Comparison of ENCODE assay signal across 26 mouse cellular contexts in the genomic region with DNA sequence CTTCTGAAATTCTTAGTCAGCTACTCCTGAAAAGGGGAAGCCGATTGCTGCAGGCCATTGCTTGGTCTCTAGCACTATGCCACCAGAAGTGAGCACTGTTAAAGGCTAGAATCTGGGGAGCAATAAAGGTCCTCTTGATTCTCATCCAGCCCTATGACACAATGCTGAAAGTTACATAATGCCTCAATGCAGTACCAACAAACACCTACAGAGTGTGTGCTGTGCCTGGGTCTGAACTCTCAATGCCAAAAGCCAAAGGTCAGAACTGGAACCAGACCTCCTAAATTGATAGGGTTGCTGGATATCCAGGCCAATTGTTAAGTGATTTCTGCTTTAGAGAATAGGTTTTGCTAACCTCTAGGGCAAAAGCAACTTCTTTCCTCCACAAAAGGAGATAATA. TPM values are rescaled to one million over a fixed set of nuclear protein-coding genes. Genes with fewer than 3 reads are reported as not detected.
DNase-seq lines count a peak whose midpoint lies in the region; ATAC-seq and TF ChIP-seq lines count a peak whose summit lies in the region.
"Had no signal": no experiment of that assay in that cellular context is flagged by ENCODE, and none has a peak within 500 bp of the region (broad histone marks: within the 10 kb centered on the region; RNA-seq: fewer than 3 reads in every experiment).

No protein-coding gene starts in this region.

- 35% methylated on average over 1 of the region's 1 CpGs for WGBS in liver, postnatal 0 days (ENCODE audit: insufficient replicate concordance)
- 44% methylated on average over 1 of the region's 1 CpGs for WGBS in liver, embryonic 12.5 days (ENCODE audit: insufficient replicate concordance)

- H3K4me1 ChIP-seq in liver, postnatal 0 days (ENCODE audit: insufficient read depth), result no peaks in the 10 kb centered on the region
- H3K4me1 ChIP-seq in liver, embryonic 12.5 days, result no peaks in the 10 kb centered on the region
- H3K4me1 ChIP-seq: forebrain, embryonic 10.5 days; heart, embryonic 12.5 days; kidney, embryonic 15.5 days had no signal

- ATAC-seq in liver, postnatal 0 days, result peak; percentile 55
- ATAC-seq in liver, embryonic 12.5 days, result no peak
- ATAC-seq in granulocyte monocyte progenitor cell, adult 5-6 weeks (replicated peaks; ENCODE audit: poor library complexity, severe bottlenecking), result peak; percentile 70
- ATAC-seq: forebrain, embryonic 16.5 days; hindbrain, postnatal 0 days had no signal

- H3K27me3 ChIP-seq in liver, postnatal 0 days (ENCODE audit: insufficient read depth, low read length), result peaks cover 5% of the 10 kb centered on the region
- peaks cover 11% of the 10 kb centered on the region; the same call in 1 of the 2 replicates for H3K27me3 ChIP-seq in liver, embryonic 12.5 days (replicated peaks)

- H3K4me3 ChIP-seq in liver, postnatal 0 days (ENCODE audit: low read depth, low read length), result no peak overlapping the region
- no peak overlapping the region for H3K4me3 ChIP-seq in liver, embryonic 12.5 days
- H3K4me3 ChIP-seq: forebrain, embryonic 10.5 days; heart, embryonic 12.5 days; kidney, embryonic 15.5 days had no signal

- no peaks in the 10 kb centered on the region for H3K36me3 ChIP-seq in liver, postnatal 0 days (replicated peaks; ENCODE audit: insufficient read depth, low read length)
- no peaks in the 10 kb centered on the region for H3K36me3 ChIP-seq in liver, embryonic 12.5 days
- H3K36me3 ChIP-seq: forebrain, embryonic 10.5 days; heart, embryonic 12.5 days; kidney, embryonic 15.5 days had no signal

- TF ChIP-seq EP300 in liver, postnatal 0 days (IDR thresholded peaks at IDR 0.05; ENCODE audit: low read depth), result no peak

- no peak overlapping the region for H3K9ac ChIP-seq in liver, postnatal 0 days (replicated peaks)
- no peak overlapping the region for H3K9ac ChIP-seq in liver, embryonic 12.5 days
- H3K9ac ChIP-seq: heart, embryonic 12.5 days; kidney, embryonic 15.5 days; lung, embryonic 14.5 days had no signal

- DNase-seq in layer of hippocampus, adult 11-12 months (ENCODE audit: low spot score), result peak; percentile 5
- no peak for DNase-seq in layer of hippocampus, postnatal 25 days (ENCODE audit: extremely low spot score in 1 of 2, low spot score in 1 of 2)
- DNase-seq in liver, postnatal 0 days, result no peak
- DNase-seq in spleen, postnatal 10 days (ENCODE audit: low spot score in 2 of 2), result no peak
- no peak for DNase-seq in gastrocnemius, postnatal 25 days
- DNase-seq: B cell, adult 2 months; cerebellum, adult 11 months; cerebellum, adult 9-11 months; gastrocnemius, postnatal 10 days; heart, adult 18-20 months; heart, postnatal 10 days; kidney, adult 11 months; kidney, postnatal 36 days; layer of hippocampus, postnatal 36 days; lung, embryonic 14.5 days had no signal

- peak; percentile 37; the same call in 1 of the 2 replicates for TF ChIP-seq CTCF in liver, postnatal 0 days (IDR thresholded peaks at IDR 0.05; ENCODE audit: low read depth)

- no peak overlapping the region for H3K4me2 ChIP-seq in liver, postnatal 0 days (ENCODE audit: low read depth, low read length)
- no peak overlapping the region for H3K4me2 ChIP-seq in liver, embryonic 12.5 days
- H3K4me2 ChIP-seq: heart, embryonic 12.5 days; kidney, embryonic 15.5 days; lung, embryonic 14.5 days; midbrain, embryonic 11.5 days had no signal

- no peaks in the 10 kb centered on the region for H3K9me3 ChIP-seq in liver, postnatal 0 days (ENCODE audit: low read length)
- no peaks in the 10 kb centered on the region for H3K9me3 ChIP-seq in liver, embryonic 12.5 days (replicated peaks)
- H3K9me3 ChIP-seq: forebrain, embryonic 10.5 days; heart, embryonic 12.5 days; kidney, embryonic 15.5 days had no signal

- H3K27ac ChIP-seq in liver, postnatal 0 days (ENCODE audit: low read depth), result no peak overlapping the region
- H3K27ac ChIP-seq in liver, embryonic 12.5 days, result no peak overlapping the region
- H3K27ac ChIP-seq: forebrain, embryonic 10.5 days; hindbrain, postnatal 0 days; kidney, embryonic 15.5 days; macrophage had no signal

RNA-seq across cellular contexts. Expression of a gene that starts 7.7 kb away (rescaled TPM):
- 100 to 1,000 TPM; 405 to 439 TPM for total RNA-seq in layer of hippocampus, postnatal 25 days (2021)
- 0.05 TPM in 1 of 2 replicates, not detected in the other for polyA plus RNA-seq in liver, postnatal 0 days (2015; fragmentation: Nextera tagmentation; extraction: Ambion mirVana)
- polyA plus RNA-seq in liver, embryonic 12.5 days (2016; fragmentation: Nextera tagmentation; extraction: Ambion mirVana), result 0.14 TPM in 1 of 2 replicates, not detected in the other
- 0.26 TPM in 1 of 2 replicates, not detected in the other for total RNA-seq in granulocyte monocyte progenitor cell, adult 5-6 weeks (2014; fragmentation: Nextera tagmentation)
- total RNA-seq in granulocyte monocyte progenitor cell, adult 5-6 weeks (2017), result not detected in 2 replicates
- not detected for total RNA-seq in gastrocnemius, postnatal 25 days (2021)
- total RNA-seq: heart, postnatal 10 days; MEL had no signal
- polyA plus RNA-seq: embryonic facial prominence, embryonic 11.5 days; forebrain, embryonic 10.5 days; macrophage had no signal

Comparison
In these comparisons a context has a peak if more than half of its experiments do, and no peak if none do; other contexts are left out.
1. RNA of a gene that starts 7.7 kb away (total RNA-seq): 405 to 439 TPM in layer of hippocampus, postnatal 25 days; not detected in gastrocnemius, postnatal 25 days and 0.26 TPM in granulocyte monocyte progenitor cell, adult 5-6 weeks; every median in the first group is over 100 times any median in the second.